Mouse (Mus musculus): ENCODE data around the gene 1810062G17Rik. TPM values are rescaled to one million over a fixed set of nuclear protein-coding genes. Genes with fewer than 3 reads are reported as not detected.

1810062G17Rik gene
- polyA plus RNA-seq, 1 experiment from 2014 or later = 1.1 TPM

DNA sequence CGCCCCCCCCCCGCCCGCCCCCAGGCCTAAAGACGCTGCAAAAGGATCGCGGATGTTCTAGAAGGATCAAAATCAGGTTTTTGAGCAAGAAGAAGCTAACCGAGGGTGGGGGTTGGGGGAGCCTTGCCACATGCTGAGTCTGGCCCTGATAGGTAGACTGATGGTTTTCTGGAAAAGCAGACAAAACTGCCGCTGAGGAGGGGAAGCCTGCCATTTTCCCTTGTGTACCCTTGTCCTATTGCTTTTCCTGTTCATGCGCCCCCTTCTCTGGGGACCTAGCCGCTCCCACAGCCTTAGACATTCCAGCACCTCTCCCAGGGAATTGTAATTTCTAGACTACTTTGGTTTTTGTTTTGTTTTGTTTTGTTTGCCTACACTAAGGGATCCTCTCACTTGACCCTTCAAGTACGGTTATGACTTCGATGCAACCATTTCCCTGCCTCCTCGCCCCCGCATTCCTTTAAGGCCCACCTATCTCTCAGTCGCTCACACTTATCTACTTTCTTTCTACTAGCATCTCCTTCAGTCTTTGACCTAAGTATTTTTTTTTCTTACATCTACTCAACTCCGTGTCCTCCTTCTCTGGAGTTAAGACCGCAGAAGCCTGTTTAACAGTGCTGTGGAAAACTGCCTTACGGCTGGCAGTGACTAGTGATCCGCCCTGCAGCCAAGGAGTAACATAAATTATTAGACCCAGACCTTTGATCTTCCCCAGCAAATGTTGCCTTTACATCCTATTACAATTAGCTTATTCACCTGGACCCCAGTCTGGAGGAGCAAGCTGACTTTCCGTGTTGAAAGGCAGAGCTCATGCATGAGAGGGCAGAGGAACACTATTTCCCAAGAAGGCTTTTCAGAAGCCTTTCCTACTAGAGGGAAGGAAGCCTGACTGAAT is 771 bp downstream of the 1810062G17Rik start:
- peak overlapping the region; percentile 64; the same call in 1 of the 2 replicates for H3K27ac ChIP-seq (replicated peaks)

DNA sequence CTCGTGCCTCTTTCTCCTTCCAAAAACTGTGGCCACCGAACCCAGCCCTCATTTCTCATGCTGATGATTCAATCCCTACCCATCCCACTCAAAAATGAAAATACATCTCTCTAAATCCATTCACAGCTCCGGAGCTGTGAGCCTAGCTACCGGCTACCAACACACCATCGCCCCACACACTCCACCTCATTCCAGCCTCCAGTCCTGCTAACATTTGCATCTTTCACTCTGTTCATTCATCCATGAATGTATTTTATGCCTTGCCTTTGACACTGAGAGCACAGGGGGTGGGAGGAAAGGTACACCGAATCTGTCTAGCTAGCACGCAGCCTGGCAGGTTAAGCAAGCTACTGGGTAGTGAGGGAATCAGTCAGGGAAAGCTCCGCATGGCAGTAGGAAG is 3.0 kb downstream of the 1810062G17Rik start:
- 74% methylated on average over 8 of the region's 8 CpGs for WGBS (ENCODE audit: insufficient replicate concordance)
- no peaks in the 10 kb centered on the region; the same call in 1 of the 2 replicates for H3K27me3 ChIP-seq
- H3K9me3 ChIP-seq (replicated peaks) = no peaks in the 10 kb centered on the region
- no peak overlapping the region for H3K4me3 ChIP-seq (replicated peaks)
- no peak overlapping the region for H3K27ac ChIP-seq (replicated peaks)
- H3K4me2 ChIP-seq = no peak overlapping the region
- no peaks in the 10 kb centered on the region for H3K36me3 ChIP-seq (replicated peaks)
- H3K9ac ChIP-seq = no peak overlapping the region
- peaks cover 28% of the 10 kb centered on the region for H3K4me1 ChIP-seq (replicated peaks)
- ATAC-seq (ENCODE audit: insufficient read depth) = no peak

More for the DNA sequence above, 771 bp downstream of the 1810062G17Rik start:
- Histone ChIP-seq H3K36me3 (replicated peaks) (no peaks in the 10 kb centered on the region), H3K4me1 (replicated peaks) (peaks cover 32% of the 10 kb centered on the region), H3K9me3 (replicated peaks) (no peaks in the 10 kb centered on the region), H3K4me3 (replicated peaks) (peak overlapping the region; percentile 64), H3K9ac (peak overlapping the region; percentile 43), H3K27me3 (no peaks in the 10 kb centered on the region; the same call in 1 of the 2 replicates), H3K4me2 (peak overlapping the region; percentile 90)
- 42% methylated on average over 20 of the region's 20 CpGs for WGBS (ENCODE audit: insufficient replicate concordance)
- ATAC-seq (ENCODE audit: insufficient read depth) = no peak

DNA sequence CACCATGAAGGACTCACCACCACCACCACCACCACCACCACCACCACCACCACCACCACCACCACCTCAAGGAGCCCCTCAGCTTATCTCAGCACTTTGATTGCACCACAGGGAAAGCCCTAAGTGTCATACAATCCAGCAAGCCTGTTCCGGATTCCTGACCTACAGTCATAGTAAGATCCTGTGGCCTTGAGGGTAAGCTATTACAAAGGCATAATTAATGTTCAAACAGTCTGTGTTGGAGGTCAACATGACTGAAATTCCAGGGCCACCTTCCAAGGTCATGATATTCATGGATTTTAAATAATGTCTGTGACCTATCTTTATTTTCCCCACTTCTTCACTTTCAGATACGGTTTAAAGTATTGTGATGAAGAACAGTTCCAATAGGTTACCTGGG is 4.7 kb downstream of the 1810062G17Rik start:
- no peak overlapping the region for H3K4me3 ChIP-seq (replicated peaks)
- H3K4me1 ChIP-seq (replicated peaks) = peaks cover 16% of the 10 kb centered on the region
- H3K36me3 ChIP-seq (replicated peaks) = no peaks in the 10 kb centered on the region
- H3K4me2 ChIP-seq = no peak overlapping the region
- H3K9ac ChIP-seq = no peak overlapping the region
- no peak overlapping the region for H3K27ac ChIP-seq (replicated peaks)
- H3K27me3 ChIP-seq = no peaks in the 10 kb centered on the region
- no peak for ATAC-seq (ENCODE audit: insufficient read depth)
- WGBS (ENCODE audit: insufficient replicate concordance) = 62% methylated on average over 2 of the region's 2 CpGs
- H3K9me3 ChIP-seq (replicated peaks) = no peaks in the 10 kb centered on the region

DNA sequence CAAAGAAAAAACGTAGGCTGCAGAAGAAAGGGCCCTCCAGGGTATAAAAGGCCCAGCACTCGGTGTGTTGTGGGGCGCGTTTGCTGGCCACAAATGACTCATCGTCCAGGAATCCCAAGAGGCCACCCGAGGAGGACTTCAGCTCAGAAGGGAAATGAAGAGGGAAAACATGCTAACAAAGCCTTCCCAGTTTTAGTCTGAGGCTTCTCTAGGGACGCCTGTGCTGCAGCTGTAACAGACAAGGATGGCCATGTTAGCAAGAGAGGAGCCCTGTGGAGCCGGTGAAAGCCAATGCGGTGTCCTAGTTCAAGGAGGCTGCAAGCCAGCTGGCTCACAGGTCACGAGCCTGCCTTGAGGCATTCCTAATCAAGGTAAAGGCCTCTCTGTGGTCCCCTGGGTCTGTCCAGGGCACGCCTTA is 6.0 kb downstream of the 1810062G17Rik start:
- H3K4me3 ChIP-seq (replicated peaks) = no peak overlapping the region
- WGBS (ENCODE audit: insufficient replicate concordance) = 36% methylated on average over 11 of the region's 11 CpGs
- H3K9me3 ChIP-seq (replicated peaks) = no peaks in the 10 kb centered on the region
- H3K4me2 ChIP-seq = no peak overlapping the region
- no peak for ATAC-seq (ENCODE audit: insufficient read depth)
- no peaks in the 10 kb centered on the region for H3K27me3 ChIP-seq
- peaks cover 7% of the 10 kb centered on the region for H3K4me1 ChIP-seq (replicated peaks)
- no peak overlapping the region; the same call in 1 of the 2 replicates for H3K27ac ChIP-seq (replicated peaks)
- H3K36me3 ChIP-seq (replicated peaks) = no peaks in the 10 kb centered on the region
- no peak overlapping the region for H3K9ac ChIP-seq

DNA sequence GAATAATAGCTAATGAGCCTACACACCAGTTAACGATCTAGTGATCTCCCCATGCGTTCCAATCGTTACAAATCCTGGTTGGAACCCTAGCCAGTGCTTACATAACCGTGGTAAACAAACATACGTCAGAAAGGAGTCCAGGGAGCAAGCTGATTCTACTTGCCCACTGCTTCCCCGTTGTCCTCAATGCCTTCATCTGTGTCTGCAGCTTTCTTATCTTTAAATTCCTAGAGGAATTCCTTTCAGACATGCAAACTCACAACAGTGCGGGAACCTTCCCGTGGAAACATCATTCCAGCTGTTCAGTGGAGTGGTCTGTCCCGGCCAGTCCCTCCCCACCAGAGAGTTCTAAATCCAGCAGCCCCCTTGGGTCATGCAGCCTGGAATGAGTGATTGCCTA is 7.2 kb downstream of the 1810062G17Rik start:
- Histone ChIP-seq H3K36me3 (replicated peaks) (no peaks in the 10 kb centered on the region), H3K9ac (no peak overlapping the region), H3K4me3 (replicated peaks) (no peak overlapping the region), H3K27me3 (no peaks in the 10 kb centered on the region), H3K4me1 (replicated peaks) (peaks cover 6% of the 10 kb centered on the region; the same call in 1 of the 2 replicates), H3K27ac (replicated peaks) (no peak overlapping the region), H3K9me3 (replicated peaks) (no peaks in the 10 kb centered on the region), H3K4me2 (peak overlapping the region; percentile 23; the same call in 1 of the 2 replicates)
- 47% methylated on average over 9 of the region's 9 CpGs for WGBS (ENCODE audit: insufficient replicate concordance)
- no peak for ATAC-seq (ENCODE audit: insufficient read depth)

DNA sequence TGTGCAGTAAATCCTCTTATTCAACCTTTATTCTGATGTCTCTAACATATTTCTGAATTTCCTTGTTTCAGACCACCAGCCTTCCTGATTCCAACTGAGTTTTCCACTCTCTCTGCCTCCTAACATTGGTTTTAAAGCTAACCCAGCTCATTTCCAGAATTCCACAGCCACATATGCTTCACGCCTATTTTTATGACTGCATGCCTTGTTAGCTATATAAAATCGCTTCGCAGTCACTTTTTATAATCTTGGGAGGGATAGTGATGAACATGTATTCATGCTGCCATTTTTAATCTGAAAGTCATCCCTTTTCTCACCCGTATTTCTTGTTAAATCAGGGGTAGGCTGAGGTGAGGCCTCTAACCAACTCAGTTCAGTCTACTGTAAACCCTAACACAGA is 8.6 kb downstream of the 1810062G17Rik start:
- no peaks in the 10 kb centered on the region for H3K9me3 ChIP-seq (replicated peaks)
- H3K9ac ChIP-seq = no peak overlapping the region
- no peak overlapping the region for H3K4me3 ChIP-seq (replicated peaks)
- no peak for ATAC-seq (ENCODE audit: insufficient read depth)
- whole genome bisulfite sequencing (ENCODE audit: insufficient replicate concordance) = 65% methylated on average over 4 of the region's 4 CpGs
- H3K4me1 ChIP-seq (replicated peaks) = peaks cover 6% of the 10 kb centered on the region; the same call in 1 of the 2 replicates
- H3K27me3 ChIP-seq = no peaks in the 10 kb centered on the region
- H3K27ac ChIP-seq (replicated peaks) = no peak overlapping the region
- H3K36me3 ChIP-seq (replicated peaks) = no peaks in the 10 kb centered on the region
- H3K4me2 ChIP-seq = no peak overlapping the region

DNA sequence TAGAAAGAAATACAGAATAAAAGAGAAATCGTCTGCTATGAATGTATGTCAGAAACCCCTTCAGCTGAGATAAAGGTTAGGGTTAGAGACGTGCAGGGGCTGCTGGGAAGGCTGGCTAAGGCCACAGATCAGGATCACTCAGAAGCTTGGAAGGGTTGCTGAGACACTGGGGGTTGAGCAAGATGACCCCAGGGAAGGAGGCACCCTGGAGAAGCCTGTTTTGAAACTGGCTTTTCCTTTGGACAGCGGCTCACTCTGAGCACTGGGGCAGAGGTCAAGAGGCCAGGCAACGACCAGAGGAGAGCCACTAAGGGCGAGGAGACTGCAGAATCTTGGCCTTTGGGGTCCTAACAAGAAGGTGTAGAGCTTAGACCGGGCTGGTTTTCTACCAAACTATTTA is 10.4 kb downstream of the 1810062G17Rik start:
- H3K9ac ChIP-seq = no peak overlapping the region
- H3K4me3 ChIP-seq (replicated peaks) = no peak overlapping the region
- no peaks in the 10 kb centered on the region for H3K27me3 ChIP-seq
- H3K9me3 ChIP-seq (replicated peaks) = no peaks in the 10 kb centered on the region
- WGBS (ENCODE audit: insufficient replicate concordance) = 35% methylated on average over 6 of the region's 6 CpGs
- no peaks in the 10 kb centered on the region for H3K36me3 ChIP-seq (replicated peaks)
- H3K4me2 ChIP-seq = no peak overlapping the region
- H3K4me1 ChIP-seq (replicated peaks) = peaks cover 6% of the 10 kb centered on the region; the same call in 1 of the 2 replicates
- H3K27ac ChIP-seq (replicated peaks) = no peak overlapping the region
- no peak for ATAC-seq (ENCODE audit: insufficient read depth)

DNA sequence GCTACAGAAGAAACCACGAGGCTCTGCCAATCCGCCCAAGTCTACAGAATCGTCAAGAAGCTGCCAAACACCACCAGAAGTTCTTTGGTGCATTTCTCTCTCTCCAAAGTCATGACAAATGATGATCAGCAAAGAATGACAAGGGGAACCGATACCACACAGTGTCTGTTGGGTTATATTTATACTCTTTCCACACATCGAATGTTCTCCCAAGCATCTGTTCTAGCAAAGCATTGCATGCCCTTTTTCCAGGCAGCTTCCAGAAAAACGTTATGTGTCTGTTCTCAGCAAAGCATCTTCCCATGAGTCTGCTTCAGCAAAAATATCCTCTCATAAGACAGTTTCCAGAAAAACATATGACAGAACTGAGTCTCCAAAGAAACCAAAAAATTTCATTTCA is 11.1 kb downstream of the 1810062G17Rik start:
- ATAC-seq (ENCODE audit: insufficient read depth) = no peak
- Histone ChIP-seq H3K27ac (replicated peaks) (no peak overlapping the region), H3K4me3 (replicated peaks) (no peak overlapping the region), H3K9me3 (replicated peaks) (no peaks in the 10 kb centered on the region), H3K36me3 (replicated peaks) (no peaks in the 10 kb centered on the region), H3K4me1 (replicated peaks) (peaks cover 6% of the 10 kb centered on the region; the same call in 1 of the 2 replicates), H3K4me2 (no peak overlapping the region), H3K27me3 (no peaks in the 10 kb centered on the region), H3K9ac (no peak overlapping the region)
- 52% methylated on average over 6 of the region's 6 CpGs for whole genome bisulfite sequencing (ENCODE audit: insufficient replicate concordance)

DNA sequence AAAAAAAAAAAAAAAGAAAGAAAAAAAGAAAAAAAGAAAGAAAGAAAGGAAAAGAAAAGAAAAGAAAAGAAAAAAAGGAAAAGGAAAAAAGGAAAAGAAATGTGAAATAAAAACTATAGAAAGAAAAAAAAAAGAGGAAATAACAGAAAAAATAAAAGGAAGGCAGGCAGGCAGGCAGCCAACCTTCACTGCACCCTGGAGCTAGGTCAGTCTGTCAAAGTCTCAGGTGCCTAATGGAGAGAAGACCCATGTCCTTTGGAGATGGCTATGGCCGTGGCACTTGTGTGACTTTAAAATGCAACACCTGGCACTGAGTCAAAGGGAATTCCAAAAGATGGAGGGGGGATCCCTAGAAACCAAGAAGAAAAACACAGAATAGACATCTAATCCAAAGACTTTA is 12.6 kb downstream of the 1810062G17Rik start:
- 65% methylated on average over 1 of the region's 1 CpGs for WGBS (ENCODE audit: insufficient replicate concordance)
- no peak overlapping the region for H3K4me3 ChIP-seq (replicated peaks)
- no peak overlapping the region for H3K9ac ChIP-seq
- no peaks in the 10 kb centered on the region for H3K36me3 ChIP-seq (replicated peaks)
- H3K27ac ChIP-seq (replicated peaks) = no peak overlapping the region
- peaks cover 4% of the 10 kb centered on the region; the same call in 1 of the 2 replicates for H3K4me1 ChIP-seq (replicated peaks)
- no peak for ATAC-seq (ENCODE audit: insufficient read depth)
- H3K9me3 ChIP-seq (replicated peaks) = no peaks in the 10 kb centered on the region
- no peak overlapping the region for H3K4me2 ChIP-seq
- H3K27me3 ChIP-seq = no peaks in the 10 kb centered on the region

DNA sequence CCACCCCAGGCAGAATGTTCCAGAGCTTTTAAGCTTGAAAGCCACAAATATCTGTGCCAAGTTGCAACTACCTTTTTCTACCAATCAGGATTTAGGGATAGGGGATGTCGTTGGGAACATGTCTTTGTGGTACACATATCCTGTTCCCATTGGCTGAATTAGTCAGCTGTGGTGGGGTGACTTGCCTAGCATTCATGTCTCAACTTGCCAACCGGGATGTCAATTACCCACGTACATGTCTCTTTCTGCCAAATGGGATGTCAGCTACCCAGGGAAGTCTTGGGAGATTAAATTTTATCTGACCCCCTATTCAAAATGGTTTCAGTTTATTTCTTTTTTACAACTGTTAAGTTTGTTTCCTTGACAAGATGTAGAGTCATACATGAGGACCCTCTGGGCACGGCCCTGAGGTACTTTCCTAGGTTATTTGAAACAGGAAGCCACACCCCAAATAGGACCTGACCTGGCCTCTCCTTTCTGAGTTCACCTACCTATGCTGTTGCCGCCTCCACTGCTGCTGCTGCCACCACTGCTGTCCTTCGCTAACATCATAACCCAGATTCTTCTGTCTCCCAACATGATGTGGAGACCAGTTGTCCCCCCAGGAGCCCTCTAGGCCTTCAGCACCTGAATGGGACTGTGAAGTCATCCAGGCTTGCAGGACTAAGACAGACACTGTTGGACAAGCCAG is 13.3 kb downstream of the 1810062G17Rik start:
- Histone ChIP-seq H3K27ac (replicated peaks) (no peak overlapping the region), H3K4me2 (no peak overlapping the region), H3K4me1 (replicated peaks) (peaks cover 4% of the 10 kb centered on the region; the same call in 1 of the 2 replicates), H3K36me3 (replicated peaks) (no peaks in the 10 kb centered on the region), H3K27me3 (no peaks in the 10 kb centered on the region), H3K9me3 (replicated peaks) (no peaks in the 10 kb centered on the region), H3K9ac (no peak overlapping the region), H3K4me3 (replicated peaks) (no peak overlapping the region)
- WGBS (ENCODE audit: insufficient replicate concordance) = 61% methylated on average over 6 of the region's 6 CpGs
- ATAC-seq (ENCODE audit: insufficient read depth) = no peak

DNA sequence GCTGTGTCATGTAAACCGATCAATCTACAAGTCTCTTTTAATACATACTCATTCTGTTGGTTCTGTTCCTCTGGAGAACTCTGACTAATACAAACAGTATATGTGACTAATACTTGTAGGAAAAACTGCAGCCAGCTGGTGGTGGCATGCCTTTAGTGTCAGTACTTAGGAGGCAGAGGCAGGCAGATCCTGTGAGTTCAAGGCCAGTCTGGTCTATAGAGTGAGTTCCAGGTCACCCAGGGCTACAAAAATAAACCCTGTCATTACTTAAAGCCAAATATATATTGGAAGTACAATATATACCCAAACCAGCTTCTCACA is 13.8 kb downstream of the 1810062G17Rik start:
- Histone ChIP-seq H3K9ac (no peak overlapping the region), H3K9me3 (replicated peaks) (no peaks in the 10 kb centered on the region), H3K27ac (replicated peaks) (no peak overlapping the region), H3K27me3 (no peaks in the 10 kb centered on the region), H3K36me3 (replicated peaks) (no peaks in the 10 kb centered on the region), H3K4me1 (replicated peaks) (peaks cover 4% of the 10 kb centered on the region; the same call in 1 of the 2 replicates), H3K4me2 (no peak overlapping the region), H3K4me3 (replicated peaks) (no peak overlapping the region)
- 86% methylated on average over 1 of the region's 1 CpGs for WGBS (ENCODE audit: insufficient replicate concordance)
- no peak for ATAC-seq (ENCODE audit: insufficient read depth)

All from liver, embryonic 15.5 days (tissue).